Mouse (Mus musculus): ENCODE measurements at regions not wholly inside any gene's neighbourhood (a gene's known extent, or its start where the extent isn't known, plus 50 kb on each side); places are given as distances from the start of the nearest gene placed in this dataset.
"Not testable (repeated sequence)": the region's sequence is repeated elsewhere in the genome, so short reads cannot be mapped to it uniquely, and the experiment has no call there.

GRCm38 (mm10) chr10:126371881-126372280, 405.9 kb downstream of the Lrig3 start:
- no peak for DNase-seq (ENCODE audit: low read depth)

- no peak for DNase-seq (ENCODE audit: low read depth)
Observed at GRCm38 (mm10) chr10:126349076-126349475, 383.1 kb downstream of the Lrig3 start.

GRCm38 (mm10) chr10:126337426-126337825, 371.5 kb downstream of the Lrig3 start:
- no peak for DNase-seq (ENCODE audit: low read depth)

GRCm38 (mm10) chr10:126333786-126334185, 367.8 kb downstream of the Lrig3 start:
- no peak for DNase-seq (ENCODE audit: low read depth)

GRCm38 (mm10) chr10:126330305-126330969, 364.5 kb downstream of the Lrig3 start:
- peak; percentile 58 for DNase-seq (ENCODE audit: low read depth)

- no peak for DNase-seq (ENCODE audit: low read depth)
Observed at GRCm38 (mm10) chr10:126320831-126321230, 354.9 kb downstream of the Lrig3 start.

- no peak for DNase-seq (ENCODE audit: low read depth)
Observed at GRCm38 (mm10) chr10:126319795-126320194, 353.8 kb downstream of the Lrig3 start.

- no peak for DNase-seq (ENCODE audit: low read depth)
Observed at GRCm38 (mm10) chr10:126299962-126300361, 334.0 kb downstream of the Lrig3 start.

- peak; percentile 38 for DNase-seq (ENCODE audit: low read depth)
Observed at GRCm38 (mm10) chr10:126298211-126298610, 332.2 kb downstream of the Lrig3 start.

- no peak for DNase-seq (ENCODE audit: low read depth)
Observed at GRCm38 (mm10) chr10:126295853-126296252, 329.9 kb downstream of the Lrig3 start.

- no peak for DNase-seq (ENCODE audit: low read depth)
Observed at GRCm38 (mm10) chr10:126291765-126292164, 325.8 kb downstream of the Lrig3 start.

- DNase-seq (ENCODE audit: low read depth), result not testable (repeated sequence)
Observed at GRCm38 (mm10) chr10:126285096-126285495, 319.1 kb downstream of the Lrig3 start.

GRCm38 (mm10) chr10:126270376-126270775, 304.4 kb downstream of the Lrig3 start:
- no peak for DNase-seq (ENCODE audit: low read depth)

- peak; percentile 75 for DNase-seq (ENCODE audit: low read depth)
Observed at GRCm38 (mm10) chr10:126267321-126267998, 301.5 kb downstream of the Lrig3 start.

GRCm38 (mm10) chr10:126257171-126257570, 291.2 kb downstream of the Lrig3 start:
- no peak for DNase-seq (ENCODE audit: low read depth)

GRCm38 (mm10) chr10:126254198-126254597, 288.2 kb downstream of the Lrig3 start:
- DNase-seq (ENCODE audit: low read depth), result no peak

GRCm38 (mm10) chr10:126249176-126249575, 283.2 kb downstream of the Lrig3 start:
- no peak for DNase-seq (ENCODE audit: low read depth)

- DNase-seq (ENCODE audit: low read depth), result no peak
Observed at GRCm38 (mm10) chr10:126243051-126243450, 277.1 kb downstream of the Lrig3 start.

- DNase-seq (ENCODE audit: low read depth), result no peak
Observed at GRCm38 (mm10) chr10:126239536-126239935, 273.6 kb downstream of the Lrig3 start.
